Mouse (Mus musculus) E14TG2a.4 (cell line): ENCODE results near the gene Ppdpf.
A peak's percentile ranks its signal among the peaks of the same experiment; 100 is the strongest.

ENCODE experiments used
- CTCF ChIP-seq: conservative IDR thresholded peaks from 2 replicates; pipeline ENCODE4 v1.5.1; 2014; ENCODE audit warnings: low read length
- POU5F1 ChIP-seq: IDR thresholded peaks from 2 replicates; pipeline ENCODE4 v1.6.1; 2014; ENCODE audit warnings: low read length, borderline replicate concordance

GRCm38 (mm10) chr2:181186635-181187034 lies 412 bp upstream of the Ppdpf start:
- no peak for TF ChIP-seq POU5F1
- peak; percentile 99 for TF ChIP-seq CTCF
